Mouse (Mus musculus): ENCODE measurements around the gene Opcml. TPM values are rescaled to one million over a fixed set of nuclear protein-coding genes. Genes with fewer than 3 reads are reported as not detected.

Gene Opcml
- polyA plus RNA-seq, 1 experiment: 88.3 TPM

DNA sequence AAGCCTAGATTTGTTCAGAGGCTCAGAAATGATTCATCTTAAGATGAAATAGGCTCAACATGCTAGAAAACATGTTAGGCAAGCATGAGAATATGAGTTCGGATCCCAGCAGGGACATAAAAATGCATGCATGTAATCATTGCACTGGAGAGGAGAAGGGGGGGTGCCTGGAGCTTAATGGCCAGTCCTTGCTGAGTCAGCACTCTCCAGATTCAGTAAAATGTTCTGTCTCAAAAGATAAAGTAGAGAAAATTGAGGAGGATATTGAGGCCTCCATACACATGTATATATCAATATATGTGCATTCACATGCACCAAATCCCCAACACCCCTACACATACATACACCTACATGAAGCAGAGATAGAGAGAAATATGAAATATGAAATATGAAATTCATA lies 889.7 kb downstream of the Opcml start:
- no peak overlapping the region for H3K4me3 ChIP-seq (ENCODE audit: insufficient read depth, low read length)
- peaks cover 5% of the 10 kb centered on the region for H3K4me1 ChIP-seq (ENCODE audit: control insufficient read depth, insufficient read depth, low read length)
- TF ChIP-seq CTCF (IDR thresholded peaks at IDR 0.05; ENCODE audit: extremely low read depth, insufficient read depth, low read length) (no peak), POLR2A (IDR thresholded peaks at IDR 0.05; ENCODE audit: extremely low read depth, insufficient read depth, low read length) (no peak)
- H3K27ac ChIP-seq (ENCODE audit: insufficient read depth, low read length): no peak overlapping the region

DNA sequence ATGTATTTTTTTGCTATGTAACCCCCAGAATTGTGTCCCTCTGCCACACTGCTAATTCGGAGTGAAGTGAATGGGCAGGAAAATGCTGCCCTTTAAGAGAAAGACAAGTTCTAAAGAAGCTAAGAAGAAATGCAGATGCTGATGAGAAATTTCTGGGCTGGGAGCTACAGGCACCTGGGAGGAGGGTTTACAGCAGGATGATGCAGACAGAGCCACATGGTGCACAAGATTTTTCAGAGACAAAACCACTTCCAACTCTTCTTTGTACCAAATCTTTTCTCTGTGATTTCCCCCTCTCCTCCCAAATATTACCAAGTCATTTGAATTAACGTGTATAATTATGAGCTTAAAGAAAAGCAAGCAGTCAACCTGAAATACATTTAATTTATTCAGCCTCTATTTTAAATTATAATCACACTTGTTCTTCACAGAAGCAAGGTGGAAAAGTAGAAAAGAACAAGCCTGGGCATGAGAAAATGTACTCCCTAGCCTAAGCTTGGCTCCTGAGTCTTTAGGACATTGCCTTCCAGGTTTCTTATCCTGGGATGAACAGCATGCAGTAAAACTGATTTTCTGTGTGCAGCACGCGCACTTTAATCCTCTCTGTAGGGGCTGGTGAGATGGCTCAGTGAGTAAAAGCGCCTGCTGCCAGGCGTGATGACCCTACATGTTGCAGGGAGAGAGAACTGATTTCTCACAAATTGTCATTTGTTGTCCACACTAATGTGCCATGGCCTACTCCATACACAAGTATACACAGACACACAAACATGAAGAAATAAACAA lies 890.9 kb downstream of the Opcml start:
- Histone ChIP-seq H3K27ac (ENCODE audit: insufficient read depth, low read length) (no peak overlapping the region), H3K4me1 (ENCODE audit: control insufficient read depth, insufficient read depth, low read length) (peaks cover 5% of the 10 kb centered on the region), H3K4me3 (ENCODE audit: insufficient read depth, low read length) (no peak overlapping the region)
- no peak for TF ChIP-seq CTCF (IDR thresholded peaks at IDR 0.05; ENCODE audit: extremely low read depth, insufficient read depth, low read length)
- TF ChIP-seq POLR2A (IDR thresholded peaks at IDR 0.05; ENCODE audit: extremely low read depth, insufficient read depth, low read length): no peak

DNA sequence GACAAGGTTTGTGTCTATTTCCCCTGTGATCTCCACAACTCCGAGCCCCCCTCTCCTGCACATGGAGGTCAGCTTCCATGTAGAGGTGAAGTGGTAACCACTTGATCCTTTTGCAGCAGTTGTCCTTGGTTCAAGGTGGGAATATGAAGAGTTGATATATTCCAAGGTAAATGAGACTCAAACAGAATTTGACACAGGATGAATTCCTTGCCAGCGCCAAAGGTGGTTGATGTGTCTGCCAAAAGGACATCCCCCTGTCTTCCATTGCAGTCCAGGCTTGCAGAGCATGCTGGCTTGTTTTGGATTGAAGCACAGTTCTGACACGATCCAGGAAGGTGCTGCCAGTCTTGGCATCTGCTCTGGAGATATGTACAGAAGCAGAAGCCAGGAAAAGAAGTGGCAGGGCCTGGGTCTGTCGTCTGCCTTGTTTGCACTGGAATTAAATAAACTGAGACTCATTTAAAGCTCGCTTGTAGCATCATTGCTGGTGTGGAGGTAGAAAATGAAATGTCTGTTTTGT lies 893.4 kb downstream of the Opcml start:
- no peak for TF ChIP-seq CTCF (IDR thresholded peaks at IDR 0.05; ENCODE audit: extremely low read depth, insufficient read depth, low read length)
- TF ChIP-seq POLR2A (IDR thresholded peaks at IDR 0.05; ENCODE audit: extremely low read depth, insufficient read depth, low read length): no peak
- Histone ChIP-seq H3K27ac (ENCODE audit: insufficient read depth, low read length) (no peak overlapping the region), H3K4me3 (ENCODE audit: insufficient read depth, low read length) (no peak overlapping the region), H3K4me1 (ENCODE audit: control insufficient read depth, insufficient read depth, low read length) (peaks cover 5% of the 10 kb centered on the region)

DNA sequence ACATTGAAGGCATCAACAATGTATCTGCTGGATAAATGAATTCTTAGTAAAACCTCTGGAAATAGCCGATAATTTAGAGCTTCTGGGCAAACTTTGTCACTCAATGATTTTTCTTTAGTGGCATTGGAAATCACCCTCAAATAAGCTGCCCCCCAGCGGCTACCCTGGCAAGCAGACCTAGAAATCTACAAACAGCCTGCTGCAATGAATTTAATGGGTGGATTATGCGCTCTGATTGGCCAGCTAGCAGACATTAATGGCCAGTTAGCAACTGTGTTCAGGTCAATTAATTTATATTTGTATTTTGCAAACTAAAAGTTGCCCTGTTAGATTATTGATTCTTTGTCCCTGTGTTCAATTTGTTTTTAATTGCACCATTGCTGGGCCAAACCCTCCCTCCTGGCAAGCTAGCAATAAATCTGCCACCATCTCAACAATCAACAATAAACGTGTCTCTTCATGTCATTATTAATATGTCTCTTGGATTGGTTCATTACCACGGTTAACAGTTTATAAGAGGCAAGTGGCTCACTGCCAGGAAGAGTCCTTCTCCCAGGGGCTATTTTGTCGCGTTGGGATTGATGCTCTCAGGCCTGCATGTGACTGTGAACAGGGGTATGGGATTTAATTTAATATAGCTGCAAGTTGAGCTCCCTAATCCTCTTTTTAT lies 896.5 kb downstream of the Opcml start:
- Histone ChIP-seq H3K4me1 (ENCODE audit: control insufficient read depth, insufficient read depth, low read length) (no peaks in the 10 kb centered on the region), H3K27ac (ENCODE audit: insufficient read depth, low read length) (no peak overlapping the region), H3K4me3 (ENCODE audit: insufficient read depth, low read length) (no peak overlapping the region)
- TF ChIP-seq POLR2A (IDR thresholded peaks at IDR 0.05; ENCODE audit: extremely low read depth, insufficient read depth, low read length): no peak
- TF ChIP-seq CTCF (IDR thresholded peaks at IDR 0.05; ENCODE audit: extremely low read depth, insufficient read depth, low read length): no peak

DNA sequence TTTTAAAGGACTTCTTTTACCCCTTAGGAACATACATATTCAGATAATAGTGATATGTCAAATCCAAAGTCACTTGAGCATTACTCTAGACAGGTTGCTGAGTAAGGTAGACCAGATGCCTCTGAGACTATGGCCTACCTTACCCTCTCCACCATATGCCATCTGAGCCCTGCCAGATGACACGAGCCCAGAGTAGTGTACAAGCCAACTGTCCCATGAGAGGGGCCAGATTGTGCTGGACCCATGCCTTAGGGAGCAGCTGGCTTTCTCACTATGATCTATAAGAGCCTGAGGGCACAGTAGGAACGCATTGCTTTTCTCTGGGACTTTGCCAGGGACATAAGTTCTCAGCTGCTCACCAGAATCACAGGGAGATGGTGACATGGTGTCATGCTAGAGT lies 899.6 kb downstream of the Opcml start:
- TF ChIP-seq POLR2A (IDR thresholded peaks at IDR 0.05; ENCODE audit: extremely low read depth, insufficient read depth, low read length) (no peak), CTCF (IDR thresholded peaks at IDR 0.05; ENCODE audit: extremely low read depth, insufficient read depth, low read length) (no peak)
- peaks cover 2% of the 10 kb centered on the region; the same call in 1 of the 2 replicates for H3K4me1 ChIP-seq (ENCODE audit: control insufficient read depth, insufficient read depth, low read length)
- H3K4me3 ChIP-seq (ENCODE audit: insufficient read depth, low read length): no peak overlapping the region
- no peak overlapping the region for H3K27ac ChIP-seq (ENCODE audit: insufficient read depth, low read length)

DNA sequence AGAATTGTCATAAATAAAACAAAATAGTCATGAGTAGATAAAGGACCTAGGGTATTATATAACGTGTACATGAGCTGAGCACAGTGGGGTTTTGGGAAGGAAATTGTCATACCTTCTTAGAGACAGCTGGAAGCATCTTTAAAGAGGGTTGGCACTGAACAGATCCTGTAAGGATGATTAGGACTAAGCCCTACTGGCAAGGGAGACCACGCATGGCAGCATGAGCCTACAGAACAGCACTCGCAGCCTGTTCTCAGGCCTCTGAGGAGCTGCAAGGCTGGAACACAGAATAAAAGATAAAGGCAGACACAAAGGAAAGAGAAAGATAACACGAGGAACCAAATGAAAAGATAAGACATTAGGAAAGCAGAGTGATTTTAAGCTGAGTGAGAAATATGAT lies 915.2 kb downstream of the Opcml start:
- no peak for TF ChIP-seq CTCF (IDR thresholded peaks at IDR 0.05; ENCODE audit: extremely low read depth, insufficient read depth, low read length)
- no peak for TF ChIP-seq POLR2A (IDR thresholded peaks at IDR 0.05; ENCODE audit: extremely low read depth, insufficient read depth, low read length)
- H3K4me1 ChIP-seq (ENCODE audit: control insufficient read depth, insufficient read depth, low read length): peaks cover 2% of the 10 kb centered on the region
- H3K27ac ChIP-seq (ENCODE audit: insufficient read depth, low read length): no peak overlapping the region
- H3K4me3 ChIP-seq (ENCODE audit: insufficient read depth, low read length): no peak overlapping the region

DNA sequence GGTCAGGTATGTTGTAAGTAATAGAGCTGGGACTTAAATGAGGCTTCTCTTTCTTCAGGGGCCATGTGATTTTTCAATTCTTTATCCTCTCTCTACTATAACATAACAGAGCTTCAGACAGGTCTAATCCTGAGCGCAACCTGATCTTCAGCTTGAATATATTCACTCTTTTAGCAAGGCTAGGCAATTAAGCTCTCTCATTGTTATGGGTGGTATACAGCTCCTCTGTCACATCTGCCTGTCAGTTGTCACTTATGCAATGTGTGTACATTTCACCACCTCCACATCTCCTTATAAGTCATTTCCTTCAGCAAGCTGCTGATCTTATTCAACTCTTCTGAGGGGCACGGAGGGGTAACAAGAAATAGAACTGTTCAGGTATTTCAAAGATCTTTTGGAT lies 924.0 kb downstream of the Opcml start:
- no peak overlapping the region for H3K27ac ChIP-seq (ENCODE audit: insufficient read depth, low read length)
- H3K4me1 ChIP-seq (ENCODE audit: control insufficient read depth, insufficient read depth, low read length): no peaks in the 10 kb centered on the region
- no peak overlapping the region for H3K4me3 ChIP-seq (ENCODE audit: insufficient read depth, low read length)
- TF ChIP-seq POLR2A (IDR thresholded peaks at IDR 0.05; ENCODE audit: extremely low read depth, insufficient read depth, low read length) (no peak), CTCF (IDR thresholded peaks at IDR 0.05; ENCODE audit: extremely low read depth, insufficient read depth, low read length) (no peak)

DNA sequence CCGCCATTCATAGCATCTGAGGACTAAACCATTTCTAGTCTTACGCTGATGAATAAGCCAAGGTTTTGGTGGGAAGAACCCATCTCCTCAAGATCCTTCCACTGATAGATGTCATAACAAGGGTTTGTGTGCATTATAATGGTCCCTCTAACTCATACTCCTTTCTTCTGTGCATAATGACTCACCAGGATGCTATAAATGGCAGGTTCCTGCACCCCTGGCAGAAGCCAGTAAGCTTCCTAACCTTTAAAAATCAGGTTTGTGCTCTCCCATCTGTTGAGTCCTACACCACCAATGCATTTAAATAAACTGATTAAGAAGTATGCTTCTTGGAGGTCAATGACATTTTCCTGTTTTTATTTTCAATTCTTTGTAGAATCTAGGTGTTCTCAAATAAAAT lies 929.6 kb downstream of the Opcml start:
- no peak overlapping the region for H3K4me3 ChIP-seq (ENCODE audit: insufficient read depth, low read length)
- no peaks in the 10 kb centered on the region; the same call in 1 of the 2 replicates for H3K4me1 ChIP-seq (ENCODE audit: control insufficient read depth, insufficient read depth, low read length)
- no peak overlapping the region for H3K27ac ChIP-seq (ENCODE audit: insufficient read depth, low read length)
- no peak for TF ChIP-seq CTCF (IDR thresholded peaks at IDR 0.05; ENCODE audit: extremely low read depth, insufficient read depth, low read length)
- no peak for TF ChIP-seq POLR2A (IDR thresholded peaks at IDR 0.05; ENCODE audit: extremely low read depth, insufficient read depth, low read length)

DNA sequence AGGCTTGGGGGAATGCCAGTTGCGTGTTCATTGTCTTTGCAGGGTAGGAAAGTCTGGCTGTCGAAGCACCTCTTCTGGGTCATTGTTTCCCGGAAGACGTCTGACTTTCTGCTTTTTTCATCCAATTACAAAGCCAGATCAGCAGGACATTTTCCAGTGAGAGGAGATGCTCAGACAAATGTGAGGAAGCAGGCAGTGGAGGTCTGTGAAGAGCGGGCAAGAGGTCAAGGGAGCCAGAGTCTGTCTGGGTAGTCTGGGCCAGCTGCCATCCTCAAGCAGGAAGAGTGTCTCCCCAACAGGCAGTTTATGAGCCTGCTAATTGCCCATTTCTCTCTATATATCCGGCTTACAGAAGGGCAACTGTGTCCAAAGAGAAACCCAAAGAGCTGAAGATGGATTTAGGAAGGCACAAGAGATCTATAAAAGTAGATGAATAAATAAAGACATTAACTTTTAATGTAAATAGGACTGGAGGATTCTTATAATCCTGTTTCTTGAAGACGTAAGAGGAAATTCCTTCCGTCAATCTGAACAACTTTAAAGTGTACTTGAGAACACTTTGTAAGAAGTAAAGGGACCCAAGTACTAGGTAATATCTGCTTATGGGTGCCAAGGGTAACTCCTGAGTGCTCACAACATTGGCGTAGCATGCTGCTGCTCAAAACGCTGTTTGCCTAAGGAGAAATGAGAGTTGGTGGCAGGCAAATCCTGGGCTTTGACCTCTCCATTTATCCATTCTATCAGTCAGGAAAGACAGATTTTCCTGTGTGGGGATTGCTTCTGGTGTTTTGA lies 941.4 kb downstream of the Opcml start:
- no peak for TF ChIP-seq CTCF (IDR thresholded peaks at IDR 0.05; ENCODE audit: extremely low read depth, insufficient read depth, low read length)
- no peak for TF ChIP-seq POLR2A (IDR thresholded peaks at IDR 0.05; ENCODE audit: extremely low read depth, insufficient read depth, low read length)
- H3K4me1 ChIP-seq (ENCODE audit: control insufficient read depth, insufficient read depth, low read length): no peaks in the 10 kb centered on the region; the same call in 1 of the 2 replicates
- H3K27ac ChIP-seq (ENCODE audit: insufficient read depth, low read length): no peak overlapping the region

More for the DNA sequence above, 941.4 kb downstream of the Opcml start:
- H3K4me3 ChIP-seq (ENCODE audit: insufficient read depth, low read length): no peak overlapping the region

Data from cortical plate, adult 2 months (tissue).